Mouse (Mus musculus): ENCODE measurements around the gene Dnttip2.
"Not testable (repeated sequence)": the region's sequence is repeated elsewhere in the genome, so short reads cannot be mapped to it uniquely, and the experiment has no call there.

The Dnttip2 gene

GRCm38 (mm10) chr3:122274241-122275024 lies at the start of gene Dnttip2:
TSS of gene Dnttip2 (plus strand) at chr3:122274388.
- peak; percentile 96 for DNase-seq (ENCODE audit: low spot score)

- DNase-seq (ENCODE audit: low spot score), result not testable (repeated sequence)
Measured at GRCm38 (mm10) chr3:122226972-122227371, 47.2 kb upstream of the Dnttip2 start.

GRCm38 (mm10) chr3:122235772-122236171 lies 38.4 kb upstream of the Dnttip2 start:
- DNase-seq (ENCODE audit: low spot score), result no peak

DNA sequence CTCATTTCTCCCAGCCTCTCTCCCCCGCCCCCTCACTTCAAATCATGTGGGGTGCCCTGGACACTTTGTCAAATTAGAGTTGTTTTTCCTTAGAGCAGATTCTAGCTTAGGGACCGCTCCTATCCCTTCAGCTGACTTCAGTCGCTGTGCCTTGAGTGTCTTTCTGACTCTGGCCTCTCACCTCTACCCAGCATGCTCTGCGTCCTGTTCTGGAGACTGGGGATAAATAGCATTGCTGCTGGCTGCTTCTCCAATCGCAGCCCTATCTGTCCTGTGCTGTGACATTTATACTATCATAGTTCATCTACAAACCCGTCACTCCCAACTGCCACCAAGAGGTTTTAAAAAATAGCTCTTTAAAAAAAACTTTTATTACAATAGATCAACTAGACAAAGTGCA lies 31.3 kb upstream of the Dnttip2 start:
- no peak for DNase-seq (ENCODE audit: low spot score)

- no peak for DNase-seq (ENCODE audit: low spot score)
Measured at GRCm38 (mm10) chr3:122243416-122244167, 30.6 kb upstream of the Dnttip2 start.

GRCm38 (mm10) chr3:122244759-122245158 lies 29.4 kb upstream of the Dnttip2 start:
- DNase-seq (ENCODE audit: low spot score), result no peak

DNA sequence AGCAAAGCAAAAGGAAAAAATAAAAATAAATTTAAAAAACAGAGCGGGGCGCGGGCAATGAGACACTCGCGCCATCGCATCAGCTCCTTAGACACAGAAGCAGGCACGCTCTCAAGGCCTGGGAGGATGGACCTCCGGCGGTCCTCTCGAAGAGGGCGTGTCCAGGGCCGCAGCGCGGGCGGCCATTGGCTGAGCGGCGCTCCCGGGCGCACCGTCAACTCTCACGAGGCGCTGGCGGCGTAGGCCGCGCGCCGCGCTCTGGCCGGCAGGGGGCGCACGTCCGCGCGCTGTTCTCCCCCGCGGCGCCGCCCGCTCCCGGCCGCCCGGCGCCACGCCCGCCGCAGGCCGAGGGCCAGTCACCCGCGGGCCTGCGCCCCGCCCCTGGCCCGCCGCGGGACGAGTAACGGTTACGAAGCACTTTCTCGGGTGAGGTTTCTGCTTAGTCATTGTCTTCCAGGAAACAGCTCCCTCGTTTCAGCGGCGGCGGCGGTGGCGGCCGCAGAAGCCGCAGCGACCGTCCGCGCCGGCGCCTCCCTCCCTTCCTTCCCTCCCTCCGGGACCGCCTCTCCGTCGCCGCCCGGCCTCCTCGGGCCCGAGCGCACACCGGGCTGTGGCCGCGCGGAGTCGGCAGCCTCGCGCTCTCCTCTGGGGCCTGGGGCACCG lies 28.8 kb upstream of the Dnttip2 start, which contains the start of gene Gclm:
Gene Gclm (plus strand): TSS at position 343 of the 663 bp plus-strand sequence.
- DNase-seq (ENCODE audit: low spot score), result peak; percentile 93

DNA sequence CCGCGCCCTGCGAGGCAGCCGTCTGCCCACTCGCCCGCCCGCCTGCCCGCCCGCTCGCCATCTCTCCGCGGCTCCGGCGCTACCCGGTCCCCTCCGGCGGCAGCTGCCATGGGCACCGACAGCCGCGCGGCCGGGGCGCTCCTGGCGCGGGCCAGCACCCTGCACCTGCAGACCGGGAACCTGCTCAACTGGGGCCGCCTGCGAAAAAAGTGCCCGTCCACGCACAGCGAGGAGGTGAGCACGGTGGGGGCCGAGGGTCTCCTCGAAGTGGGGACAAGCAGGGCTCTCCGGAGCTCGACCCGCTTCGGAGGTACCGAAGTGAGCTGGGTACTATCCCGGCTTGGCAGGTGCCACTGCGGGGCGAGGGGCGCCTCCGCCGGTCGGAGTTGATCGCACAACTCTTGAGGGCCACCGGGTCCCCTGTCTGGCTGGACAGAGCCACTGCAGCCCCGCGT lies 28.3 kb upstream of the Dnttip2 start:
- DNase-seq (ENCODE audit: low spot score), result peak; percentile 68

DNA sequence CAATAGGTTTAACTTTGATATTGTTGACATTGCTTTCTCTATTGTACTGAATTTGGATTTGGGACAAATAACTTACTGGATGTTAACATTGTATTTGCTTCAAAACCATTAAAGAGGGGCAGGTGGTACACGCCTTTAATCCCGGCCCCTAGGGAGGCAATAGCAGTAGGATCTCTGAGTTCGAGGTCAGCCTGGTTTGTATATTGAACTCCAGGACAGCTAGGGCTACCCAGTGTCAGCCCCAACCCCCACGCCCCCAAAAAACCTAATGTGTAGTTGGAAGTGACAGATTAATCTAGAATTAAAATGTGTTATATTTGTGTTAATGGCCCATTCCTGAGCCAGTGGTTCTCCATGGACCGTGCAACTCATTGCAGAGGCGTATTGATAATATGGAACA lies 27.8 kb upstream of the Dnttip2 start:
- no peak for DNase-seq (ENCODE audit: low spot score)

- DNase-seq (ENCODE audit: low spot score), result no peak
Measured at GRCm38 (mm10) chr3:122246986-122247767, 27.0 kb upstream of the Dnttip2 start.

DNA sequence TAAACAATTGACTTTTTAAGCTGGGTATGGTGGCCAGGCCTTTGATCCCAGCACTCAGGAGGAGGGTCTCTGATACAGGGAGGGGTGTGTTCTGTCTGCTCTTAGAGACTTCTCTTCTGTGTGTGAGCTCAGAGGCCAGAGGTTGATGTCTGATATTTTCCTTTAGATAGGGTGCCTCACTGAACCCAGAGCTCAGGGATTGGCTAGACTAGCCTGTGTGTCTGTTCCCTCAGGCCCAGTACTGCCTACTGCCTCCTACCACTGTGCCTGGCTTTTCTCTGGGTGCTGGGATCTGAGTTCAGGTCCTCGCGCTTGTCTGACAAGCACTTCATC lies 26.5 kb upstream of the Dnttip2 start:
- DNase-seq (ENCODE audit: low spot score), result no peak

DNA sequence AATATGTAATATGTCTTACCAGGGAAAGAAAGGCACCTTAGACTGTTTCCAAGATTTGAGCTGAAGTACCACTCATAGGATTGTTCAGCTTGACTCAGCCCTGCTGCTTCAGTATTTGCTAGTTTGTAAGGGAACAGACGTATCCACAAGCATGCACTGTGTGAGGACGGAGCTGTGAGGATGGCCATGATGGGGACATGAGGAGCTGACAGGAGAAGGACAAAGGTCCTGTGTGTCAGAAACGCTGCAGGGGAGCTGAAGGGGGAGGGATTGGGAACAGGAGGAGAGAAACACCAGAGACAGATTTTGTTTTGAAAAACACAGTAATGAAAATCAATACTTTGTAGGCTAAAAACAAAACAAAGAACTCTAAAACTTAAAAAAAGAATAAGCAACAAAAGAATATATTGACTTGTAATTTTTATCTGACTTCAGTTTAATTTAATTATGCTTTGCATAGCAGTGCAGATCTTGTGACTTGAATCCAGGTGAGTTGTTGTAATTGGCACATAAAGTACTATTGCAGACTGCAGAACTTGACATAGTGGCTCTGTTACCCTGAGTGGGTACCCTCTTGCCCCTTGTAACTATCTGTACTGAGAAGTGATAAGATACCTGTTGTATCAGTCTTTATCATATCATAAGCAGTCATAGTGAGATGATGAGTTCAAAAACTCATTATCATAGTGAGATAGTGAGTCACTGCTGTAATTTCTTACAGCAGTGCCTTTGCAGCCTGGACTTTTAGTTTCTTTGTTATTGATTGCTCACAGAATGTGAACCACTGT lies 21.5 kb upstream of the Dnttip2 start:
- no peak for DNase-seq (ENCODE audit: low spot score)

DNA sequence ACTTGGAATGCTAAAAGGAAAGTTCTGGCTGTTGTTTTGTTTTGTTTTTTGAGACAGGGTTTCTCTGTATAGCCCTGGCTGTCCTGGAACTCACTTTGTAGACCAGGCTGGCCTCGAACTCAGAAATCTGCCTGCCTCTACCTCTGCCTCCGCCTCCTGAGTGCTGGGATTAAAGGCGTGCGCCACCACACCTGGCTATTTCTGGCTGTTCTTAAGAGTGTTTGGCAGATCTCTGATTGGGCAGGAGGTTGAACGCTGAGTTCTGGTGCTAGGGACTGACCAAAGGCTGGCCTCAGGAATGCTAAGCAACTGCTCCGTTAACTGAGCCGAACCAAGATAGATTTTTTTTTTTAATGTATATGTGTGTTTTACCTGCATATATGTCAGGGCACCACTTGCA lies 20.1 kb upstream of the Dnttip2 start:
- DNase-seq (ENCODE audit: low spot score), result not testable (repeated sequence)

GRCm38 (mm10) chr3:122269986-122270385 lies 4.2 kb upstream of the Dnttip2 start:
- no peak for DNase-seq (ENCODE audit: low spot score)

DNA sequence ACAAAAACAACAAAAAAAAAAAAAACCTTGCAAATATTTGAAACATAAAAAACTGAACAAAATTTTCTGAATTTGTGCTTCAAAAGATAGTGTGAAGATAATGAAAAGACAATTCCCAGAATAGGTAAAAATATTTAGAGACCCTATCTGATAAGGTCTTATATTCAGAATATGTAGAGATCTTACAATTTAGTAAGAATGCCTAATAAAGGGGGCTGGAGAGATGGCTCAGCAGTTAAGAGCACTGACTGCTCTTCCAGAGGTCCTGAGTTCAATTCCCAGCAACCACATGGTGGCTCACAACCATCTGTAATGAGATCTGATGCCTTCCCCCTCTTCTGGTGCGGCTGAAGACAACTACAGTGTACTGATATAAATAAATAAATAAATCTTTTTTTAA lies 1.6 kb upstream of the Dnttip2 start:
- DNase-seq (ENCODE audit: low spot score), result not testable (repeated sequence)

DNA sequence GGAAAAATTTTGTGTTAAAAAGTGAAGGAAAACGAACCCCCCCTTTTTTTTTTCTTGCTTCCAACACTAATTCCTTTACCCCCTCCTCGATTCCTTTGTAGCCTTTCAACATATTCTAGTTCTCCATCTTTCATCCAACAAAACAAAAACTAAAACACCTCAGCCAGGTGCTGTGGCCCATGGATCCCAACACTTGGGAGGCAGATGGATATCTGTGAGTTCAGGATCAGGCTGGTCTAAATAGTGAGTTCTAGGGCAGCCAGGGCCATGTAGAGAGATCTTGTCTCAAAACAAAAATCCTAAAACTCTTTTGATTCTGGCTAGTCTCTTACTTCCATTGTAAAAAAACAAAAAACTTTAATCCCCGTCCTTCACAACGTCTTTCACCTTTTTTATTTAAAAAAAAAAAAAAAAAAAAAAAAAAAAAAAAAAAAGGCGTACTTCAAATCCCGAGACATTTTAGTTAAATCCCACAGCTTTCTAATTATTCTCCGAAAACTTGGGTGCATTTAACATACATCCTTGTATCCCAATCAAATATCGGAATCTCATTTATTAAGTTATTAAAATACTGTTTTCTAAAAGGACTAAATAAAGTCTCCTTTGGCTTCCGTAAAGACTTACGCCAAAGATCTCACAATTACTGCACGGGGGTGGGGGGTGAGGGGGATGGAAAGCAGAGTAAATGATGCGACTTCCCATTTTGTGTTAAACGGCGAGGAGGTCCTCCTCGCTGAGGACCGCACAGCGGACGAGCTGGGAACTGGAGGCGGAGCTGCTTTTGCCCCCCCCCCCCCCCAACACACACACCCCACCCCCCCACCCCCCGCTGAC lies 564 bp upstream of the Dnttip2 start:
- DNase-seq (ENCODE audit: low spot score), result no peak

GRCm38 (mm10) chr3:122275111-122275510 lies 923 bp downstream of the Dnttip2 start:
- DNase-seq (ENCODE audit: low spot score), result no peak

DNA sequence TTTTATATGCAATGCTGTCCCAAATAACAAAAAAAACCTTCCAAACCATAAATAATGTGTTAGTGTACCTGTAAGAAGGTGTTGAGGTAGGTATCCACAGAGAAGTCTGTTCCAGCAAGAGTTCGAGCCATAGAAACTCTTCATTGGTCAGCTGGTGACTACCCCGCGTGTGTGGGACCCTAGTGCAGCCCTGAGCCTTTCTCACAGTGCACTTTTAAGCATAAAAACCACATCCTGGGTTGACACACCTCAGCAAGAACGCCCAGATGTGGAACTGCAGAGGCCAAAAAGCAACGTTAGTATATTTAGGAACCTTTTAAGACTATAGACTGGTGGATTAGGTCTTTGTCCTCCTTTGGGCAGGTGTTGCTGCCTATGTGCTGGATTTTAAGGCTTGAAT lies 13.0 kb downstream of the Dnttip2 start:
- DNase-seq (ENCODE audit: low spot score), result no peak

DNA sequence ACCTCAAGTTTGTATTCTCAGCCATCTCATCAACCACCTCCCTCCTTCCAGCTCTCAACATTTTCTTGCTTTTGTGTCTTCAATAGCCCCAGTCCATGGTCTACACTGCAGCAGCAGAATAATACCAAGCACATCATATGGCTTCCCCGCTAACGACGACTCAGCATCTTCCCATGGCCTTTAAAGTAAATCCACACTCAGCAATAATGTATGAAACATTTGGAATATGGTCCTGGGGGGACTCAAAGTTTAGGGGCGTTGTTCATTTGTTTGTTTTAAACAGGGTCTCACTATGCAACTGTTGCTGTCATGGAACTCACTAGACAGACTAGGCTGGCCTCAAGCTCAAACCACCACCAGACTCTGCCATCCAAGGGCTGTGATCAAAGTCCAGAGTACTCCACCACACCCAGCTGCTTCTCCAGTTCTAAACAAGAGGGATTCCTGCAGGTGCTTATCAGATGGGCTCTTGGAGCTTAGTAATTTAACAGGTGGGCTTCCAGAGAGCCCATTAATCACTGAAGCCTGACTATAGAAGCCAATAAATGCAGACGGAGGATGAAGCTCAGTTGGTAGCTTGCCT lies 14.5 kb downstream of the Dnttip2 start:
- no peak for DNase-seq (ENCODE audit: low spot score)

- not testable (repeated sequence) for DNase-seq (ENCODE audit: low spot score)
Measured at GRCm38 (mm10) chr3:122289344-122289743, 15.2 kb downstream of the Dnttip2 start.
